Mouse (Mus musculus) heart, embryonic 15.5 days (tissue): ENCODE measurements around the gene Aldh1l1. TPM values are rescaled to one million over a fixed set of nuclear protein-coding genes. Genes with fewer than 3 reads are reported as not detected.
A peak's percentile ranks its signal among the peaks of the same experiment; 100 is the strongest.

Experiments used
- ATAC-seq: fragments of 200-750 bp; cut with Nextera tagmentation; replicated peaks from 2 replicates; pipeline ENCODE4 v1.8.0; 2017; ENCODE audit warnings: low read depth, moderate TSS enrichment; ENCODE audit not compliant: insufficient number of reproducible peaks, insufficient read depth, low FRiP score
- H3K27ac ChIP-seq: fragments of 300-500 bp; sonication (generic); 2 replicates; pipeline ENCODE4 v1.5.1; 2015; ENCODE audit warnings: mild to moderate bottlenecking, inconsistent platforms
- H3K27me3 ChIP-seq: fragments of 300-500 bp; sonication (generic); 2 replicates; pipeline ENCODE4 v1.6.1; 2015; ENCODE audit warnings: inconsistent platforms
- H3K36me3 ChIP-seq: fragments of 300-500 bp; sonication (generic); 2 replicates; pipeline ENCODE4 v1.6.1; 2015; ENCODE audit warnings: mild to moderate bottlenecking, inconsistent platforms
- H3K4me1 ChIP-seq: fragments of 300-500 bp; sonication (generic); replicated peaks from 2 replicates; pipeline ENCODE4 v1.6.1; 2015; ENCODE audit warnings: inconsistent platforms
- H3K4me2 ChIP-seq: fragments of 300-500 bp; sonication (generic); 2 replicates; pipeline ENCODE4 v1.6.1; 2015; ENCODE audit warnings: inconsistent platforms, mild to moderate bottlenecking, moderate library complexity
- H3K4me3 ChIP-seq: fragments of 300-500 bp; sonication (generic); 2 replicates; pipeline ENCODE4 v1.5.1; 2015; ENCODE audit warnings: mild to moderate bottlenecking, inconsistent platforms
- H3K9ac ChIP-seq: fragments of 300-500 bp; sonication (generic); 2 replicates; pipeline ENCODE4 v1.6.1; 2015; ENCODE audit warnings: mild to moderate bottlenecking, inconsistent platforms
- H3K9me3 ChIP-seq: fragments of 300-500 bp; sonication (generic); replicated peaks from 2 replicates; pipeline ENCODE4 v1.6.1; 2016; ENCODE audit warnings: inconsistent platforms
- WGBS: fragments of 180-500 bp; shearing (Covaris S2); methylation state at CpG from one replicate; pipeline ENCODE4 v1.1.7; 2015; ENCODE audit warnings: mixed read lengths; 5-methylcytosine and 5-hydroxymethylcytosine counted together
- polyA plus RNA-seq: library from polyadenylated mRNA; unstranded; fragments of >200 nt; fragmentation: Nextera tagmentation; extraction: Ambion mirVana; gene quantifications from 2 replicates; pipeline ENCODE4 v1.2.1, GENCODE M21; 2015

Aldh1l1 gene
- polyA plus RNA-seq, 1 experiment from 2014 or later, result 1.8 TPM

- H3K9ac ChIP-seq, result no peak overlapping the region
- ATAC-seq, result no peak
- H3K27ac ChIP-seq, result no peak overlapping the region
- H3K4me2 ChIP-seq, result no peak overlapping the region
- no peaks in the 10 kb centered on the region for H3K27me3 ChIP-seq
- H3K9me3 ChIP-seq, result no peaks in the 10 kb centered on the region
- WGBS, result 80% methylated on average over 3 of the region's 3 CpGs
- no peak overlapping the region for H3K4me3 ChIP-seq
- no peaks in the 10 kb centered on the region; the same call in 1 of the 2 replicates for H3K4me1 ChIP-seq
- no peaks in the 10 kb centered on the region for H3K36me3 ChIP-seq
Observed at GRCm38 (mm10) chr6:90489532-90489931, 3.3 kb downstream of the Aldh1l1 start.

- Histone ChIP-seq H3K27me3 (no peaks in the 10 kb centered on the region), H3K9me3 (no peaks in the 10 kb centered on the region), H3K4me2 (no peak overlapping the region), H3K27ac (no peak overlapping the region), H3K36me3 (no peaks in the 10 kb centered on the region), H3K4me3 (no peak overlapping the region), H3K9ac (no peak overlapping the region), H3K4me1 (peaks cover 9% of the 10 kb centered on the region)
- no peak for ATAC-seq
- 64% methylated on average over 2 of the region's 2 CpGs for WGBS
Observed at GRCm38 (mm10) chr6:90490976-90491375, 4.7 kb downstream of the Aldh1l1 start.

DNA sequence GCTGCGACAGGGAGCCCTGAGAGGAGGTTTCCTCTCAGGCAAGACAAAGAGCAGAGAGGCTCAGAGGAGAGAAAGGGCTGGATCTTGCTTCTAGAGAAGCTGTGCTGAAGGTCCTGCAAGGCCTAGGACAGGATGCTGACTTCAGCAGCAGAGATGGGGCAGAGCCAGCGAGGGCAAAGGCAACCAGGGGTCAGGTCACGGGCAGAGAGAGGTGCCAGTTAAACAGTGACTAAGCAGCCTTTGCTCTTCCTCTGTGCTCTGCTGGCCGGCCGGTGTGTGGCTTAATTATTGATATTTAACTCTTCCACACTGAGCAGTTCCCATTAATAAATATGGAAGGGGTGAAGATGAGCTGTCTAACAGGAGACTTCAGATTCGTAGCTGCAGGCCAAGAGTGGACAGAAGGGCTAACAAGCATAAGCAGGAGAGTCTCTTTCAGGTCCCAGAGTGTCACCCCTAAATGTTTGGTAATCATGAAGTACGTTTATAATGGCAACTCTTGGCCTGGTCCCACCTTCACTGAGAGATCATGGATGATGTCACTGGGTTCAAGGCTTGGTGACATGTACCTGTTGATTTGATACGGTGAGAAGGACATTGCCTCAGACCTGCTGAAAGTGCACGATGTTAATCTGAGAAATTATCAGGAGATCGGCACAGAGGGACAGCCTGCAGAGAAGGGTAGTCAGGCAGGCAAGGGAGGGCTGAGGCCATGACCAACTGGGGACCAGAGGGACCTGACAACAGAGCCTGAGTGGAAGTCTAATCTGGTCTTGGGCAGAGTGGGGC lies 5.9 kb downstream of the Aldh1l1 start:
- Histone ChIP-seq H3K4me1 (peaks cover 16% of the 10 kb centered on the region), H3K9ac (no peak overlapping the region), H3K4me3 (no peak overlapping the region), H3K27ac (no peak overlapping the region), H3K27me3 (no peaks in the 10 kb centered on the region), H3K4me2 (no peak overlapping the region), H3K9me3 (no peaks in the 10 kb centered on the region), H3K36me3 (no peaks in the 10 kb centered on the region)
- ATAC-seq, result no peak
- WGBS, result 81% methylated on average over 10 of the region's 10 CpGs

DNA sequence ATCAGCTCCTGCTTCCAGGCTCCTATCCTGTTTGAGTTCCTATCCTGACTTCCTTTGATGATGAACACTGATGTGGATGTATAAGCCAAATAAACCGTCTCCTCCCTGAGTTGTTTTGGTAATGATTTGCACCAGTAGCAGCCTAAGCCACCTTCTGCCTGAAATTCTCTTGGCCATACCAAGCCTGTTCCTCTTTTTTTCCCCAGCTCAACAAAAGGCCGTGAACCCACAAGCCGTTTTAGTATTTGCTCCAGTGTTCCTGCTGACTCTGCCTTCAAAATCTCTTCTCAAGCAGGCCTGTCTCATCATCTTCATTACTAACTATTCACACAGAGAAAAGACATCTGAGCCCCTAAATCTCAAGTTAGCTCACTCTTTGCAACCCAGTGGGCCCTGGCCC lies 7.9 kb downstream of the Aldh1l1 start:
- Histone ChIP-seq H3K4me3 (no peak overlapping the region), H3K27ac (no peak overlapping the region), H3K36me3 (no peaks in the 10 kb centered on the region), H3K9me3 (no peaks in the 10 kb centered on the region), H3K4me2 (no peak overlapping the region), H3K9ac (no peak overlapping the region), H3K27me3 (no peaks in the 10 kb centered on the region), H3K4me1 (peaks cover 16% of the 10 kb centered on the region)
- 79% methylated on average over 3 of the region's 3 CpGs for WGBS
- no peak for ATAC-seq

- Histone ChIP-seq H3K9ac (no peak overlapping the region), H3K27ac (no peak overlapping the region)
- 91% methylated on average over 3 of the region's 3 CpGs for WGBS
Observed at GRCm38 (mm10) chr6:90494566-90494965, 8.3 kb downstream of the Aldh1l1 start.

DNA sequence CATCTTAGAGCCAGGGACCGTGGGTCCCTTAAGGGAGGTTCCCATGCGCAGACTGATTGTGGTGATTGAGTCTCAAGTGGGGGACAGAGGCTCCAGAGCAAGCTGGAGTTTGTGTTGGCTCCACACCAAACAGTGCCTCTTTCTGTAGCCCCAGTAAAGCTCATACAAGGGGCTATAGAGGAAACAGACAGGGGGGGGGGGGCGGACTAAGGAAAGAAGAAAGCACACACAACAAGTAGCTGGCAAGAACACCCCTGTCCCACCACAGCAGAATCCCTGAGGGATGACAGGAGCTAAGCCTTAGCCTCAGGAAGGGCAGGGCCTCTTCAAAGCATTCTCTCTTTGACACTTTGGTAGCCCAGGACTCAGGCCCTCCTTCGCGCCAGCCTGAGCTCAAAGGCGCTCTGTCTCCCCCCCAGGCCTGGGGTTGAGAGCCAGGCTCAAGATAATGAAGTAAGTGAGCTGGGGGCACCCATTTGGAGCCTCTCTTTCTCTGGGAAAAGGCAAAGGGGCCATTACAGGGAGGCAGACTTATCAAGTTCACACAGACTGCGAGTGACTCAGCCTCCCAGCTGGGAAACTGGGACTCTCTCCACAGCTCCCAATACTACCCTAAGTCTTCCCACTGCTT lies 9.2 kb downstream of the Aldh1l1 start:
- Histone ChIP-seq H3K4me2 (no peak overlapping the region), H3K9me3 (no peaks in the 10 kb centered on the region), H3K9ac (no peak overlapping the region), H3K27me3 (no peaks in the 10 kb centered on the region), H3K4me1 (peaks cover 21% of the 10 kb centered on the region), H3K27ac (peak overlapping the region; percentile 60), H3K36me3 (no peaks in the 10 kb centered on the region), H3K4me3 (no peak overlapping the region)
- ATAC-seq, result no peak; the same call in 1 of the 2 replicates
- 30% methylated on average over 6 of the region's 7 CpGs for whole genome bisulfite sequencing

More at GRCm38 (mm10) chr6:90494566-90494965, 8.3 kb downstream of the Aldh1l1 start:
- ATAC-seq, result no peak
- Histone ChIP-seq H3K9me3 (no peaks in the 10 kb centered on the region), H3K27me3 (no peaks in the 10 kb centered on the region), H3K4me1 (peaks cover 18% of the 10 kb centered on the region), H3K36me3 (no peaks in the 10 kb centered on the region), H3K4me3 (no peak overlapping the region), H3K4me2 (no peak overlapping the region)

DNA sequence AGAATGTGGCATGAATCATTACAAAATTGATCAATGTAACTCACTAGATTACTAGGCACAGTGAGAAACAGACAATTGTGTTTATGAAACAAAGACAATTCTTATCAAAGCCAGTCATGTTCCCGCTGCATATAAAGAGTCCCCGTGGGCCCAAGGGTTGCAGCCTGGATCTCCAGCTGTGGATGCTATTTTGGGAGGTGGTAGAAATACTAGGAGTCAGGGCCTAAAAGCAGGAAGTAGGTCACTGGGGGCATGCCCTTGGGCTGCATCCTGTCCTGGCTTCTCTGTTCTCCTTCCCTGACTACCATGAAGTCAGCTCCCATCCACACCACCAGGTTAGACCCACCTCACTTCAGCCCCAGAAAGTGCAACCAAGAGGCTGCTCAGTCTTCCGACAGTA lies 10.0 kb downstream of the Aldh1l1 start:
- WGBS, result 32% methylated on average over 3 of the region's 3 CpGs
- no peak overlapping the region for H3K9ac ChIP-seq
- no peaks in the 10 kb centered on the region for H3K36me3 ChIP-seq
- ATAC-seq, result 0 out of 2 replicates have a peak, but pooled peaks have one; percentile 3
- peak overlapping the region; percentile 42 for H3K27ac ChIP-seq
- H3K4me1 ChIP-seq, result peaks cover 28% of the 10 kb centered on the region
- no peaks in the 10 kb centered on the region for H3K27me3 ChIP-seq
- H3K9me3 ChIP-seq, result no peaks in the 10 kb centered on the region
- H3K4me3 ChIP-seq, result no peak overlapping the region
- H3K4me2 ChIP-seq, result no peak overlapping the region

DNA sequence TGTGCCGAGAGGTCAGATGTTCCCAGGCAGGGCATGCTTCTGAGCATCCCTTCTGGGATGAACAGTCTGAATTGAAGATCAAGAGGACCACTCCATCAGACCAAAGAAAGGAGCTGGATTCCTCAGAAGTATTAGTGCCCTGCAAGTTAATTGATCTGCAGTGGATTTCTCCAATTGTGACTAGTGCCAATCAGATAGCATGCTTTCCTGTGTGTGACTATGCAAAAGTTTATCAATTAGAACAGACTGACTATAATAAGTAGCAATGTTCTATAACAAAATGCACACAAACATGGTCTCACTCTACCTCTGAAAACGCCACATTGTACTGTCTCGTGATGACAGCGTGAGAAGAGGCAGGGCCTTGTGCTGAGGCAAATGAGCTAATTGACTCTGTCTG lies 13.3 kb downstream of the Aldh1l1 start:
- no peaks in the 10 kb centered on the region for H3K27me3 ChIP-seq
- no peak for ATAC-seq
- no peak overlapping the region for H3K4me3 ChIP-seq
- no peaks in the 10 kb centered on the region for H3K9me3 ChIP-seq
- no peaks in the 10 kb centered on the region for H3K36me3 ChIP-seq
- no peak overlapping the region for H3K4me2 ChIP-seq
- 37% methylated on average over 4 of the region's 4 CpGs for WGBS
- H3K4me1 ChIP-seq, result peaks cover 34% of the 10 kb centered on the region
- H3K9ac ChIP-seq, result no peak overlapping the region
- H3K27ac ChIP-seq, result peak overlapping the region; percentile 23; the same call in 1 of the 2 replicates

DNA sequence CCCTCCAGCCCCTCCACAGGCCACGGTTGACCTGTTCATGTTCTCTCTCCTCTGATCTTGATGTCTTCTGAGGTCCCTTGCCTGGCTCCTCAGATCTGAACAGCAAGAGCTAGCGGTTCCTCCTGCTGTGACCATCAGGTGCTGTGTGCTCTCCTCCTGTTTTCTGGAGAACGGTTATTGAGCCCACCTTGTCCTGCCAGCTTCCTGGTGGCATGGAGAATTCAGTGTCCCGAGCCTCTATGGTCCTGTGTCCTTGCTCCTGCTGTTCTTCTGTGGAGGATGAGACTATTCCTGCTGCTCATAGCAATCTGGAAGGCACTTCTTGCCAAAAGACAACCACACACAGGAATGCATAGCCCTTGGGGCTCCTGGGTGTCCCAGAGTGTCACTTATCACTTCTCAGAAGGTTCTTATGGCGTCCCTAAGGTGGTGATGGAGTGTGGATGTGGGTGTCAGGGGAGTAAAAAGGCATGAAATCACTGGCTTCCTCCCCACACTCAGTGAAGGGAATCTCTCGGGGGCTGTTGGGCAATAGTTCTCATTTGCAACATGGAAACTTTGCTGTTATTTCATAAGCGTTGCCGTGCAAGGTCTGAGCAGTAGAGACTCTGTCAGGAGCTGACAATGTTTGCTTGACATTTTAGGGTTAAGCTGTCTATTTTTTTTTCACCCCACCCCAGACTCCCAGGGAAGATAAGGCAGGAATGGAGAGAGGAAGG lies 15.2 kb downstream of the Aldh1l1 start:
- Histone ChIP-seq H3K36me3 (no peaks in the 10 kb centered on the region), H3K27me3 (no peaks in the 10 kb centered on the region), H3K27ac (no peak overlapping the region), H3K4me2 (no peak overlapping the region), H3K9ac (no peak overlapping the region), H3K4me1 (peaks cover 31% of the 10 kb centered on the region), H3K4me3 (no peak overlapping the region), H3K9me3 (no peaks in the 10 kb centered on the region)
- 61% methylated on average over 8 of the region's 8 CpGs for WGBS
- ATAC-seq, result no peak

DNA sequence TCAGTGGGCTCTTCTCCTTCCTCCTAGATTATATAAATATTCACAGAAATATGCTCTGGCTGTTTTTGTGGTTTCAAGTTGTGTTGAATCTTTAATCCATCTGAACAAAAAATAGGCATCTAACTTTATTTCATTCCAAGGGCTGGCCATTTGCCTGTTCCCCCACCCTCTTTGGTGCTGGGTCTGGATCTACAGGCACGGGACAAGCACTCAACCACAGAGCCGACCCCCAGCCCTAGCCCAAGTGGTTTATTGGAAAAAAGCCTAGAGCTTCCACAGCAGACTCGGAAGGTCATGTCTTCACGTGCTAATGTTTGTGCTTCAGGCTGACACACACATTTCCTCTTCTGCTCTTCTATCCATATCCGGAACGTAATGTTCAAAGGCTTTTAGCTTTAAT lies 19.7 kb downstream of the Aldh1l1 start:
- Histone ChIP-seq H3K9ac (no peak overlapping the region), H3K4me2 (no peak overlapping the region), H3K9me3 (no peaks in the 10 kb centered on the region), H3K27ac (peak overlapping the region; percentile 94), H3K4me3 (no peak overlapping the region), H3K4me1 (peaks cover 53% of the 10 kb centered on the region), H3K27me3 (no peaks in the 10 kb centered on the region), H3K36me3 (no peaks in the 10 kb centered on the region)
- no peak for ATAC-seq
- 26% methylated on average over 6 of the region's 6 CpGs for WGBS

DNA sequence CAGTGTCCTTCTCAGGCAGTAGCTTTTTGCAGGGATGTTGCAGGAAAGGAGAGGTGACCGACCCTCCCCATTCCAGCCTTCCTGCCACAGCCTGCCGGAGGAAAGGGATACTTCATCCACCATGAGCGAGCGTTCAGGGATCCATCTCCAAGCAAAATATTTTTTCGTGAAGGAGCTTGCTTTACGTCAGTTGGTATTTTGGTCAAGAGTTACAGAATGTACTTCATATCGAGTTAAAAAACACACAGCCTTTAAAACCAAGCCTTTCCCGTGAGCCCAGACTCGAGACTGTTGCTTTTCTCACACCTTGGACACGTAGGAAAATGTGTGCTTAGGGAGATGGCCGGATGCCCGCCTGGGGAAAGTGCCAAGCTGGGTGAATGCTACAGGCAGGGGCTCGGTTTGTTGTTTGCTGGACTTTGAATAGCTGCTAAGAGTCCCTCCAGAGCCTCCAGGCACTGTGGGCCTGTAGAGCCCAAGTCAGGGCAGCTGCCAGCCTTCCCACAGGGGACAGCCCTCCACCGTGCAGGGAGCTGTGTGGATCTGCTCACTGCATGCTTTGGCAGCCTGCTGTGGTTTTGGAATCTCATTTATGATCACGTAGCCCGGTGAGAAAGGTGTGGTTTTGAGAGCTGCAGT lies 20.6 kb downstream of the Aldh1l1 start:
- peak; percentile 73 for ATAC-seq
- H3K27ac ChIP-seq, result peak overlapping the region; percentile 94
- WGBS, result 24% methylated on average over 16 of the region's 16 CpGs
- H3K27me3 ChIP-seq, result no peaks in the 10 kb centered on the region
- peak overlapping the region; percentile 25; the same call in 1 of the 2 replicates for H3K9ac ChIP-seq
- H3K4me2 ChIP-seq, result peak overlapping the region; percentile 23
- H3K36me3 ChIP-seq, result no peaks in the 10 kb centered on the region
- H3K4me1 ChIP-seq, result peaks cover 44% of the 10 kb centered on the region
- no peak overlapping the region for H3K4me3 ChIP-seq
- H3K9me3 ChIP-seq, result no peaks in the 10 kb centered on the region
